Mouse (Mus musculus) MEL (cell line): ENCODE results near the gene Tnik. TPM values are rescaled to one million over a fixed set of nuclear protein-coding genes. Genes with fewer than 3 reads are reported as not detected.

Experiments
- DNase-seq: peaks from one replicate; pipeline ENCODE4 v3.0.0; 2011; ENCODE audit warnings: low read depth, low spot score
- H3K27ac ChIP-seq: 2 replicates; pipeline ENCODE4 v1.5.1; 2012; ENCODE audit warnings: low read depth, mild to moderate bottlenecking, control low read depth, low read length, moderate library complexity; ENCODE audit not compliant: control insufficient read depth
- H3K27me3 ChIP-seq, 2 experiments: fragments of 150-350 bp in 1 of 2; sonication (generic) in 1 of 2; 2 replicates each; pipeline ENCODE4 v1.6.1; 2012; ENCODE audit warnings: low read length in 2 of 2, mild to moderate bottlenecking in 2 of 2, improper control_type of control experiment in 1 of 2, moderate library complexity in 1 of 2; ENCODE audit not compliant: insufficient read depth in 2 of 2, control insufficient read depth in 1 of 2
- H3K36me3 ChIP-seq, 2 experiments: 2 replicates each; pipeline ENCODE4 v1.6.1; 2012 to 2014; ENCODE audit warnings: low read length in 2 of 2, improper control_type of control experiment in 1 of 2, inconsistent platforms in 1 of 2, mild to moderate bottlenecking in 1 of 2; ENCODE audit not compliant: insufficient read depth in 2 of 2, control insufficient read depth in 1 of 2
- H3K4me1 ChIP-seq, 2 experiments: fragments of 150-350 bp in 1 of 2; sonication (generic) in 1 of 2; 2 replicates each; pipeline ENCODE4 v1.6.1; 2012; ENCODE audit warnings: low read length in 2 of 2, improper control_type of control experiment in 1 of 2, mild to moderate bottlenecking in 1 of 2; ENCODE audit not compliant: insufficient read depth in 2 of 2, control insufficient read depth in 1 of 2
- H3K4me3 ChIP-seq, 2 experiments: fragments of 150-350 bp in 1 of 2; sonication (generic) in 1 of 2; 2 replicates each; pipeline ENCODE4 v1.5.1; 2012; ENCODE audit warnings: low read depth in 2 of 2, low read length in 2 of 2, mild to moderate bottlenecking in 2 of 2, moderate library complexity in 2 of 2, control low read depth in 1 of 2, improper control_type of control experiment in 1 of 2; ENCODE audit not compliant: control insufficient read depth in 1 of 2, insufficient read depth in 1 of 2
- H3K79me2 ChIP-seq: 2 replicates; pipeline ENCODE4 v1.6.1; 2012; ENCODE audit warnings: mild to moderate bottlenecking, low read length, moderate library complexity; ENCODE audit not compliant: control insufficient read depth, poor library complexity, insufficient read depth
- H3K9ac ChIP-seq: 2 replicates; pipeline ENCODE4 v1.6.1; 2012; ENCODE audit warnings: low read depth, mild to moderate bottlenecking, control low read depth, low read length, moderate library complexity; ENCODE audit not compliant: control insufficient read depth, poor library complexity, severe bottlenecking
- H3K9me3 ChIP-seq: fragments of 150-350 bp; sonication (generic); replicated peaks from 2 replicates; pipeline ENCODE4 v1.6.1; 2012; ENCODE audit warnings: mild to moderate bottlenecking, low read length, improper control_type of control experiment, moderate library complexity; ENCODE audit not compliant: insufficient read depth
- BHLHE40 ChIP-seq: IDR thresholded peaks from 2 replicates; pipeline ENCODE4 v1.6.1; 2012; ENCODE audit warnings: low read depth, mild to moderate bottlenecking, inconsistent platforms, low read length, improper control_type of control experiment, borderline replicate concordance
- CHD1 ChIP-seq: IDR thresholded peaks from 2 replicates; pipeline ENCODE4 v1.6.1; 2012; ENCODE audit warnings: low read depth, mild to moderate bottlenecking, inconsistent platforms, low read length, improper control_type of control experiment
- CHD2 ChIP-seq: IDR thresholded peaks from 2 replicates; pipeline ENCODE4 v1.6.1; 2011; ENCODE audit warnings: low read length, improper control_type of control experiment
- CTCF ChIP-seq, 3 experiments: IDR thresholded peaks in 2 of 3; conservative IDR thresholded peaks in 1 of 3; 2 replicates each; pipeline ENCODE4 v1.5.1; 2011 to 2012; ENCODE audit warnings: low read length in 3 of 3, low read depth in 2 of 3, mild to moderate bottlenecking in 2 of 3, improper control_type of control experiment in 1 of 3, inconsistent platforms in 1 of 3, mixed read lengths in 1 of 3, moderate library complexity in 1 of 3; ENCODE audit not compliant: control insufficient read depth in 1 of 3, insufficient read depth in 1 of 3, poor library complexity in 1 of 3, severe bottlenecking in 1 of 3
- ELF1 ChIP-seq: IDR thresholded peaks from 2 replicates; pipeline ENCODE4 v1.6.1; 2014; ENCODE audit warnings: low read depth, mild to moderate bottlenecking, inconsistent platforms, low read length, improper control_type of control experiment, moderate library complexity
- EP300 ChIP-seq, 2 experiments: IDR thresholded peaks; 2 replicates each; pipeline ENCODE4 v1.6.1; 2011; ENCODE audit warnings: improper control_type of control experiment in 2 of 2, low read length in 2 of 2, low read depth in 1 of 2, mild to moderate bottlenecking in 1 of 2
- GATA1 ChIP-seq: IDR thresholded peaks from 2 replicates; pipeline ENCODE4 v1.6.1; 2011; ENCODE audit warnings: low read depth, low read length, improper control_type of control experiment
- HCFC1 ChIP-seq: IDR thresholded peaks from 2 replicates; pipeline ENCODE4 v1.6.1; 2012; ENCODE audit warnings: low read depth, mild to moderate bottlenecking, inconsistent platforms, low read length, improper control_type of control experiment, moderate library complexity
- JUND ChIP-seq: IDR thresholded peaks from 2 replicates; pipeline ENCODE4 v1.6.1; 2011; ENCODE audit warnings: low read depth, mild to moderate bottlenecking, improper control_type of control experiment, low read length
- KAT2A ChIP-seq: conservative IDR thresholded peaks from 2 replicates; pipeline ENCODE4 v1.6.1; 2012; ENCODE audit warnings: low read depth, low read length, improper control_type of control experiment, inconsistent platforms
- MAX ChIP-seq: IDR thresholded peaks from 2 replicates; pipeline ENCODE4 v1.6.1; 2011; ENCODE audit warnings: low read length, improper control_type of control experiment
- MAZ ChIP-seq: IDR thresholded peaks from 2 replicates; pipeline ENCODE4 v1.6.1; 2012; ENCODE audit warnings: low read depth, mild to moderate bottlenecking, inconsistent platforms, low read length, improper control_type of control experiment
- MEF2A ChIP-seq: IDR thresholded peaks from 2 replicates; pipeline ENCODE4 v1.6.1; 2014; ENCODE audit warnings: low read depth, mild to moderate bottlenecking, inconsistent platforms, low read length, improper control_type of control experiment; ENCODE audit not compliant: poor library complexity, insufficient replicate concordance, severe bottlenecking; ENCODE audit errors: extremely low read depth
- MXI1 ChIP-seq: IDR thresholded peaks from 2 replicates; pipeline ENCODE4 v1.6.1; 2011; ENCODE audit warnings: mild to moderate bottlenecking, low read depth, low read length, improper control_type of control experiment
- NELFE ChIP-seq: IDR thresholded peaks from 2 replicates; pipeline ENCODE4 v1.6.1; 2011; ENCODE audit warnings: low read depth, low read length, improper control_type of control experiment
- NRF1 ChIP-seq: IDR thresholded peaks from 2 replicates; pipeline ENCODE4 v1.6.1; 2014; ENCODE audit warnings: low read depth, mild to moderate bottlenecking, inconsistent platforms, low read length, improper control_type of control experiment, moderate library complexity; ENCODE audit not compliant: poor library complexity, insufficient read depth, severe bottlenecking
- POLR2A ChIP-seq, 2 experiments: IDR thresholded peaks; 2 replicates each; pipeline ENCODE4 v1.6.1; 2011 to 2012; ENCODE audit warnings: low read length in 2 of 2, mild to moderate bottlenecking in 2 of 2, control low read depth in 1 of 2, improper control_type of control experiment in 1 of 2, low read depth in 1 of 2, moderate library complexity in 1 of 2; ENCODE audit not compliant: control insufficient read depth in 1 of 2, insufficient read depth in 1 of 2, poor library complexity in 1 of 2
- POLR2AphosphoS2 ChIP-seq: IDR thresholded peaks from 2 replicates; pipeline ENCODE4 v1.6.1; 2011; ENCODE audit warnings: low read length, improper control_type of control experiment
- RCOR1 ChIP-seq: IDR thresholded peaks from 2 replicates; pipeline ENCODE4 v1.6.1; 2012; ENCODE audit warnings: low read depth, mild to moderate bottlenecking, inconsistent platforms, low read length, improper control_type of control experiment
- SIN3A ChIP-seq: IDR thresholded peaks from 2 replicates; pipeline ENCODE4 v1.6.1; 2012; ENCODE audit warnings: low read length, improper control_type of control experiment, inconsistent platforms
- SMC3 ChIP-seq: IDR thresholded peaks from 2 replicates; pipeline ENCODE4 v1.6.1; 2011; ENCODE audit warnings: low read depth, low read length, improper control_type of control experiment
- TCF12 ChIP-seq: IDR thresholded peaks from 2 replicates; pipeline ENCODE4 v1.6.1; 2014; ENCODE audit warnings: low read depth, mild to moderate bottlenecking, inconsistent platforms, low read length, improper control_type of control experiment, moderate library complexity
- ZC3H11A ChIP-seq: IDR thresholded peaks from 2 replicates; pipeline ENCODE4 v1.6.1; 2012; ENCODE audit warnings: low read depth, mild to moderate bottlenecking, inconsistent platforms, low read length, improper control_type of control experiment
- ZMIZ1 ChIP-seq: IDR thresholded peaks from 2 replicates; pipeline ENCODE4 v1.6.1; 2012; ENCODE audit warnings: low read depth, mild to moderate bottlenecking, inconsistent platforms, low read length, improper control_type of control experiment, moderate library complexity
- ZNF384 ChIP-seq: IDR thresholded peaks from 2 replicates; pipeline ENCODE4 v1.6.1; 2012; ENCODE audit warnings: low read depth, mild to moderate bottlenecking, inconsistent platforms, low read length, improper control_type of control experiment
- polyA plus RNA-seq, 2 experiments: library from polyadenylated mRNA; stranded (reverse) in 1 of 2; unstranded in 1 of 2; fragments of >175 nt in 1 of 2; fragments of >200 nt in 1 of 2; gene quantifications; 2 replicates each; pipeline versions ENCODE4 v1.2.1 to v1.2.4; 2012; ENCODE audit warnings: low replicate concordance in 2 of 2, low read depth in 1 of 2; ENCODE audit not compliant: insufficient read length in 2 of 2, insufficient read depth in 1 of 2, missing spikeins in 1 of 2
- total RNA-seq: library from RNA; depleted of rRNA; stranded (reverse); fragments of 300-350 nt; gene quantifications from 2 replicates; pipeline ENCODE4 v1.2.3, GENCODE M21; 2012

The Tnik gene
- total and polyA plus RNA-seq, 3 experiments: 9.9 to 78.4 (median 13.6) TPM

- no peak overlapping the region for H3K9ac ChIP-seq
- H3K36me3 ChIP-seq: no peaks in the 10 kb centered on the region
- H3K9me3 ChIP-seq: no peaks in the 10 kb centered on the region
- no peaks in the 10 kb centered on the region for H3K79me2 ChIP-seq
- H3K4me3 ChIP-seq: no peak overlapping the region
- no peak overlapping the region for H3K27ac ChIP-seq
- DNase-seq: no peak
- TF ChIP-seq NRF1 (no peak), HCFC1 (no peak), NELFE (no peak), POLR2AphosphoS2 (no peak), CTCF (IDR thresholded peaks at IDR 0.05 in 2 of 3, conservative IDR thresholded peaks at IDR 0.05 in 1 of 3; ENCODE audit: control insufficient read depth in 1 of 3, insufficient read depth in 1 of 3, low read depth in 2 of 3, low read length in 3 of 3, poor library complexity in 1 of 3, severe bottlenecking in 1 of 3) (no peak), JUND (no peak), EP300 (IDR thresholded peaks at IDR 0.05; ENCODE audit: low read depth in 1 of 2, low read length in 2 of 2) (no peak), ZMIZ1 (no peak), ZNF384 (no peak), SIN3A (no peak), MAX (no peak), CHD2 (no peak), MXI1 (no peak), CHD1 (no peak), POLR2A (IDR thresholded peaks at IDR 0.05; ENCODE audit: control insufficient read depth in 1 of 2, insufficient read depth in 1 of 2, low read depth in 1 of 2, low read length in 2 of 2, poor library complexity in 1 of 2) (no peak), ELF1 (no peak), TCF12 (no peak), SMC3 (no peak)
- no peaks in the 10 kb centered on the region for H3K4me1 ChIP-seq
- no peaks in the 10 kb centered on the region for H3K27me3 ChIP-seq
Measured at GRCm38 (mm10) chr3:28421798-28422197, 158.8 kb downstream of the Tnik start.

GRCm38 (mm10) chr3:28422221-28422620 is 159.2 kb downstream of the Tnik start:
- Histone ChIP-seq H3K4me1 (no peaks in the 10 kb centered on the region), H3K9me3 (no peaks in the 10 kb centered on the region), H3K79me2 (no peaks in the 10 kb centered on the region)
- no peak for TF ChIP-seq GATA1
- no peak for TF ChIP-seq NELFE
- TF ChIP-seq KAT2A: no peak
- TF ChIP-seq MAZ: no peak
- TF ChIP-seq JUND: no peak
- no peak for TF ChIP-seq POLR2AphosphoS2
- TF ChIP-seq MEF2A: no peak
- TF ChIP-seq ZC3H11A: no peak
- no peak for TF ChIP-seq BHLHE40
- no peak for TF ChIP-seq RCOR1
- TF ChIP-seq, all 39 proteins: peak for 0
- Histone ChIP-seq H3K27me3 (no peaks in the 10 kb centered on the region), H3K36me3 (no peaks in the 10 kb centered on the region), H3K9ac (no peak overlapping the region), H3K4me3 (no peak overlapping the region), H3K27ac (no peak overlapping the region)
- DNase-seq: no peak
